Mouse (Mus musculus) heart, postnatal 0 days (tissue): ENCODE data around the gene Snap91. TPM values are rescaled to one million over a fixed set of nuclear protein-coding genes. Genes with fewer than 3 reads are reported as not detected.
A peak's percentile ranks its signal among the peaks of the same experiment; 100 is the strongest.

Source experiments
- ATAC-seq: fragments of 200-750 bp; cut with Nextera tagmentation; 2 replicates; pipeline ENCODE4 v1.8.0; 2017; ENCODE audit warnings: low read depth, moderate number of reproducible peaks, moderate library complexity; ENCODE audit not compliant: insufficient read depth
- DNase-seq: peaks from one replicate; pipeline ENCODE4 v3.0.0-alpha.2; 2016; ENCODE audit warnings: low spot score
- H3K27ac ChIP-seq: fragments of 300-500 bp; sonication (generic); 2 replicates; pipeline ENCODE4 v1.5.1; 2014; ENCODE audit warnings: low read depth, mild to moderate bottlenecking
- H3K27me3 ChIP-seq: fragments of 300-500 bp; sonication (generic); 2 replicates; pipeline ENCODE4 v1.6.1; 2014; ENCODE audit warnings: low read length, mixed read lengths; ENCODE audit not compliant: control insufficient read depth, insufficient read depth
- H3K36me3 ChIP-seq: fragments of 300-500 bp; sonication (generic); replicated peaks from 2 replicates; pipeline ENCODE4 v1.6.1; 2014; ENCODE audit warnings: low read length, mixed read lengths; ENCODE audit not compliant: control insufficient read depth, insufficient read depth
- H3K4me1 ChIP-seq: fragments of 300-500 bp; sonication (generic); 2 replicates; pipeline ENCODE4 v1.6.1; 2014; ENCODE audit warnings: antibody characterized with exemption; ENCODE audit not compliant: control insufficient read depth, insufficient read depth
- H3K4me2 ChIP-seq: fragments of 300-500 bp; sonication (generic); 2 replicates; pipeline ENCODE4 v1.6.1; 2014; ENCODE audit warnings: low read depth, mild to moderate bottlenecking, low read length, moderate library complexity
- H3K4me3 ChIP-seq: fragments of 300-500 bp; sonication (generic); 2 replicates; pipeline ENCODE4 v1.5.1; 2014; ENCODE audit warnings: low read depth, low read length
- H3K9ac ChIP-seq: fragments of 300-500 bp; sonication (generic); replicated peaks from 2 replicates; pipeline ENCODE4 v1.6.1; 2014; ENCODE audit warnings: low read depth, low read length, mixed read lengths
- H3K9me3 ChIP-seq: fragments of 300-500 bp; sonication (generic); replicated peaks from 2 replicates; pipeline ENCODE4 v1.6.1; 2016; ENCODE audit warnings: low read length; ENCODE audit not compliant: control insufficient read depth
- CTCF ChIP-seq: IDR thresholded peaks from 2 replicates; pipeline ENCODE4 v1.5.1; 2016; ENCODE audit warnings: antibody characterized with exemption, control low read depth, low read depth
- EP300 ChIP-seq: IDR thresholded peaks from 2 replicates; pipeline ENCODE4 v1.6.1; 2016; ENCODE audit warnings: antibody characterized with exemption, low read depth
- WGBS: fragments of 180-500 bp; shearing (Covaris S2); extraction: QIAGEN DNeasy Blood & Tissue Kit; methylation state at CpG from one replicate; pipeline ENCODE4 v1.1.7; 2014; 5-methylcytosine and 5-hydroxymethylcytosine counted together
- polyA plus RNA-seq: library from polyadenylated mRNA; unstranded; fragments of >200 nt; fragmentation: Nextera tagmentation; extraction: Ambion mirVana; gene quantifications from 2 replicates; pipeline ENCODE4 v1.2.1, GENCODE M21; 2015
- total RNA-seq: library from RNA; depleted of rRNA; stranded (reverse); fragments of >200 nt; gene quantifications from 2 replicates; pipeline ENCODE4 v1.2.3, GENCODE M21; 2014; ENCODE audit warnings: low replicate concordance

Gene Snap91
- total and polyA plus RNA-seq, 2 experiments from 2014 or later, result 45.0 to 55.3 TPM

DNA sequence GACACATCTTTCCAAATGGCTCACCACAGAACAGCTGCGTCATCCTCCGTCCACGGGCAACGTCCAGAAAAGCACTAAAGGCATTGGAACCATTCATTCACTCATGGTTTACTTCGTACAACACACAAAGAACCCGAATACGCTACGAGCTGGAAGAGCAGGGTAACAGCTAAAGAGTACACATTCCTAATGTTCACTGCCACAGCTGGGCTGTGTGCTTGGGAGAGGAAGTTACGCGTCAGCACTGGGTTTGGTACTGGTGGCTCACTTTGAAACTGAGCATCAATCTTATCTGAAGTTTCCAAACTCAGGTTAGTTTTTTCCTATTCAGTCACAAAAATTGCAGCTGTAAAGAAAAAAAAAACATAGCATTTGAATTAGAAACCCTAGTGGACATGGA is 113.5 kb downstream of the Snap91 start:
- Histone ChIP-seq H3K27ac (no peak overlapping the region), H3K27me3 (no peaks in the 10 kb centered on the region), H3K36me3 (peaks cover 14% of the 10 kb centered on the region; the same call in 1 of the 2 replicates), H3K9ac (no peak overlapping the region), H3K4me1 (no peaks in the 10 kb centered on the region), H3K4me3 (no peak overlapping the region), H3K9me3 (no peaks in the 10 kb centered on the region), H3K4me2 (no peak overlapping the region)
- DNase-seq, result no peak
- no peak for ATAC-seq
- TF ChIP-seq CTCF (no peak), EP300 (no peak)
- 63% methylated on average over 10 of the region's 10 CpGs for WGBS

DNA sequence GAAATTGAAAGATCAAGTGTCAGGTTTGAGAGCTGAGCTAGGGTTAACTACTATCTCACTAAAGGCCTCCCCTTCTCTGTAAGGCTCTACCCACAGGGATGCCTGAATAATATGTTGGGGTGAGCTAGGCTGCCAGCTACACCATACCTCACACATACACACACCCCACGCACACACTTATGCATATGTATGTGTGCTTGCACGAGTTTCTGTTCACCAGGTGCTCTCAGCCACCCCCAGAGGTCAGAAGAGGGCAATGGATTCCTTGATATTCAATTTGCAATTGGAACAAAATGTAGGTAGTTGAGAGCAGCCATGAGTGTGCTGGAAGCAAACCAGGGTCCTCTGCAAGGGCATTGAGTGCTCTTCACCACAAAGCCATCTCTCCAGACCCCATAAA is 116.5 kb downstream of the Snap91 start:
- Histone ChIP-seq H3K27ac (no peak overlapping the region), H3K4me2 (no peak overlapping the region), H3K9me3 (no peaks in the 10 kb centered on the region), H3K27me3 (no peaks in the 10 kb centered on the region), H3K36me3 (0 out of 2 replicates have a peak, but pooled peaks cover 7% of the 10 kb centered on the region), H3K9ac (no peak overlapping the region), H3K4me1 (no peaks in the 10 kb centered on the region), H3K4me3 (no peak overlapping the region)
- WGBS, result 72% methylated on average over 2 of the region's 2 CpGs
- DNase-seq (no peak), ATAC-seq (no peak)
- TF ChIP-seq CTCF (no peak), EP300 (no peak)

DNA sequence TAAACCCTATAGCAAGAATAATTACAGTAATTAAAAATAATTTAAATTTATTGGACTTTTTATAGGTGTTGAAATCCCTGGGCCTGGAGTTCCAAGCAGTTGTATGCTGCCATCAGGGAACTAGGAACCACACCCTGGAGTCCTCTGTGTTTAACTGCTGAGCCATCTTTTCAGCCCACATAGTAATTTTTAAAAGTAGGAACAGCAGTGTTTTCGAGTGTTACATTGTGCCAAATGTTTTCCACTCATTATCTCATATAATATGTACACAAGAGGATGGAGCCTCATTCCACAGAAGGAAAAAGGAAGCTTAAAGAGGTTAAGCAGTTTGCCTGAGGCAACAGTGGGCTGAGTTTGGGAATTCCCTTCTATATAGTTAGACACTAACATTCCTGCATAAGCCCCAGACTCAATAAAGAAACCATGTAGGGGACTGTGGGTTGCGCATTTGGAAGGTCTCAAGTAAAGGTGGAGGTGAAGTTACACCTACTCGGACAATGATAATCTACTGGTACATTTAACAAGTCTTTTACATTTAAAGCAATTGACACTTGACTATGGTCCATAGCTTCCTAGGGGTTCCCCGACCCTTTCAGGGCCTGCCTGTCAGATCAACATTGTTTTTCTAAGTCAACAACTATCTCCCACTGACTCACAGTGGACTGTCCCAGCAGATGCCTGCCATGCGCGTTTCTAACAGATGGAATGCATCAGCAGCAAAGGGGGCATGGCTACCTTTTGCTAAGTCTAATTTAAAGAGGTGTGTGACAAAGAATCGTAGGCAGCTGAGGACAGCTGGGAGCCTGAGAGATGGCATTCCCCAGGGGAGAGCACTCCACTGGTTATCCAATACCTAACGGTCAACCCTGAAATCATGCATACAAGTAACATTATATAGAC is 117.7 kb downstream of the Snap91 start:
- Histone ChIP-seq H3K4me2 (no peak overlapping the region), H3K27ac (no peak overlapping the region), H3K9ac (no peak overlapping the region), H3K36me3 (0 out of 2 replicates have a peak, but pooled peaks cover 5% of the 10 kb centered on the region), H3K27me3 (no peaks in the 10 kb centered on the region), H3K9me3 (no peaks in the 10 kb centered on the region), H3K4me3 (no peak overlapping the region), H3K4me1 (no peaks in the 10 kb centered on the region)
- WGBS, result 54% methylated on average over 8 of the region's 8 CpGs
- TF ChIP-seq EP300, result no peak
- no peak for ATAC-seq
- DNase-seq, result no peak

DNA sequence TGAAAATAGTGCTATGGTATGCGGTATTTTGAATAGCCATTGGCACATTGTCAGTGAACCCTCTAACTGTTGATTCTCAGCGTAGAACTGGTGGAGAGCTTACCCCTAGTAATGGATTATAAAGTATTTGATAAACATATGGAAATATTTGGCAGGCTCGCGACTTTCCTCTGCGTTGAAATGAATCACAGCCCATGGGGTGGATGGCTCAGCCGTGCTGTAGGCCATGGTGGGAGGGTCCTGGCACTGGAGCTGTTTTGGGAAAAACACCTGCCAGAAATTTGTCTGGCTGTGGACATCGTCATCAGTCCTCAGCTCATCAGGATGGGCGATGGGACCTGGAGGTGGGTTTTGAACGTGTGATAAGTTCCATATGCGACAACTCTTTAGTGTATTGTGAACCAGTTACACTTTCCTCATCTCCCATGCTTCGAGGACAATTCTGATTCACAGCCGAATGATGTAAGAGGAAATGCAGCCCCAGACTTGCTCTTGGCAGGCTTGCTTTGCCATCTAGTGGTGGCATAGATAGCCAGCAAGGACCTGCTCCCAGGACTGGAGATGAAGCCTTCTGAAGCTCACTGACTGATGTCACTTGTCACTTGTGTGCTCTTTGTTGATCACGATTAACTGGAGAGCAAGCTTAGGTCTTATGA is 134.4 kb downstream of the Snap91 start:
- Histone ChIP-seq H3K9ac (no peak overlapping the region), H3K4me3 (no peak overlapping the region), H3K36me3 (no peaks in the 10 kb centered on the region), H3K4me1 (no peaks in the 10 kb centered on the region), H3K27ac (no peak overlapping the region), H3K9me3 (no peaks in the 10 kb centered on the region), H3K4me2 (peak overlapping the region; percentile 21; the same call in 1 of the 2 replicates), H3K27me3 (no peaks in the 10 kb centered on the region)
- peak; percentile 86 for DNase-seq
- WGBS, result 27% methylated on average over 13 of the region's 13 CpGs
- no peak for TF ChIP-seq EP300
- TF ChIP-seq CTCF, result peak; percentile 99
- peak; percentile 84 for ATAC-seq

DNA sequence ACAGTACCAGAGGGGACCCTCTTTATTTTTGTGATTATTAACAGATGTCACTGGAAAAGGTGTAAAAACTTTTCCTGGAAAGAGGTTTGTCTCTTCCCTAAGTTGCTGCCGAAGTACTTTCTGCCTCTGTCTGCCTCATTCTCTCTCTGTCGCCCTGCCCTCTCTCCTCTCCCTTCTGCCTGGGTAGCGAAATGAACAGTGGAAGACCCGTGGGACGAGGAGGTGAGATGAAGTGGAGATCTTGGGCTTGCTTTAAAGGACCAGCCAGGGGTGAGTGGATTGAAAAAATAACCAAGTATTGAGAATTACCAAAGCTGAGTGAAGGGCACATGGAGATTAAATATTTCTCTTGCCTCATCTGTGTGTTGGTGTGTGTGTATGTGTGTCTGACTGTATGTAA is 136.4 kb downstream of the Snap91 start:
- TF ChIP-seq CTCF (no peak), EP300 (no peak)

More for the DNA sequence above, 136.4 kb downstream of the Snap91 start:
- Histone ChIP-seq H3K4me3 (peak overlapping the region; percentile 30), H3K36me3 (no peaks in the 10 kb centered on the region), H3K9ac (no peak overlapping the region), H3K4me1 (no peaks in the 10 kb centered on the region), H3K27ac (no peak overlapping the region), H3K9me3 (no peaks in the 10 kb centered on the region), H3K27me3 (no peaks in the 10 kb centered on the region), H3K4me2 (no peak overlapping the region; the same call in 1 of the 2 replicates)
- WGBS, result 49% methylated on average over 5 of the region's 5 CpGs
- DNase-seq, result no peak
- no peak for ATAC-seq
